Comparison of ENCODE assay signal across 8 mouse cellular contexts in the genomic region with DNA sequence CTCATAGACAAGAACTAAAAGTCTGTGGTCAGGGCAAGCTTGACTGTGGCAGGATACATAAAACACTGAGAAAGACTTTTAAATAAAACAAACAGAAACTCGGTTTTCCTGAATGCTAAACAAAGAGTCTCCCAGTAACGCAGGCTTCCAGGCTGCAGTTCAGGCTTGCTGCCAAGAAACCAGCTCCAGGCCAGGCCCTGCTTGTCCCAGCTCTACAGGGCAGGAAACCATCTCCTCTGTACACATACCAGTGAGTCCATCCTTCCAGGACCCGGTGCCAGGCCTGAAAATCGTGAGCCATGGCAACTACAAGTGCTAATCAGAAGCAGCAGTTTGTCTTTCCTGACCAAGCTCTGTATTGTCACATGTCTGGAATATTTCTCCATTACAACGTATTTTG. TPM values are rescaled to one million over a fixed set of nuclear protein-coding genes. Genes with fewer than 3 reads are reported as not detected.
DNase-seq lines count a peak whose midpoint lies in the region; ATAC-seq and TF ChIP-seq lines count a peak whose summit lies in the region.

No protein-coding gene starts in this region.

- ATAC-seq in liver, embryonic 15.5 days (ENCODE audit: insufficient read depth) = no peak
- peak; percentile 78 for ATAC-seq in neural tube, embryonic 14.5 days (ENCODE audit: low read depth)
- no peak for ATAC-seq in monocyte, adult 5-6 weeks (replicated peaks; ENCODE audit: insufficient number of reproducible peaks, low FRiP score, low TSS enrichment, poor library complexity, severe bottlenecking)

- peak; percentile 62; the same call in 1 of the 2 replicates for TF ChIP-seq EP300 in heart, adult 2 months (IDR thresholded peaks at IDR 0.05; ENCODE audit: insufficient read depth, low read depth, low read length)

- H3K4me3 ChIP-seq in layer of hippocampus, adult 2 months = no peak overlapping the region
- H3K4me3 ChIP-seq in heart, adult 2 months = no peak overlapping the region
- H3K4me3 ChIP-seq in liver, embryonic 15.5 days (replicated peaks) = no peak overlapping the region
- H3K4me3 ChIP-seq in neural tube, embryonic 14.5 days (ENCODE audit: low read depth, low read length) = no peak overlapping the region

- WGBS in heart, adult 2 months = 8% methylated on average over 5 of the region's 5 CpGs
- WGBS in liver, embryonic 15.5 days (ENCODE audit: insufficient replicate concordance) = 30% methylated on average over 5 of the region's 5 CpGs
- WGBS in neural tube, embryonic 14.5 days = 32% methylated on average over 5 of the region's 5 CpGs

- no peak overlapping the region for H3K4me2 ChIP-seq in liver, embryonic 15.5 days
- H3K4me2 ChIP-seq in neural tube, embryonic 14.5 days (ENCODE audit: low read depth, low read length) = no peak overlapping the region

- H3K27ac ChIP-seq in layer of hippocampus, adult 2 months = peak overlapping the region; percentile 72
- peak overlapping the region; percentile 83 for H3K27ac ChIP-seq in heart, adult 2 months
- H3K27ac ChIP-seq in liver, embryonic 15.5 days (replicated peaks) = peak overlapping the region; percentile 56
- no peak overlapping the region; the same call in 1 of the 2 replicates for H3K27ac ChIP-seq in neural tube, embryonic 14.5 days (ENCODE audit: low read depth, low read length)

- H3K79me2 ChIP-seq in heart, adult 2 months (replicated peaks; ENCODE audit: control insufficient read depth, insufficient read depth, low read length) = no peaks in the 10 kb centered on the region

- H3K36me3 ChIP-seq in heart, adult 2 months (ENCODE audit: control insufficient read depth, insufficient read depth, low read length) = no peaks in the 10 kb centered on the region; the same call in 1 of the 2 replicates
- no peaks in the 10 kb centered on the region for H3K36me3 ChIP-seq in liver, embryonic 15.5 days (replicated peaks)
- H3K36me3 ChIP-seq in neural tube, embryonic 14.5 days (ENCODE audit: control insufficient read depth, insufficient read depth, low read length) = no peaks in the 10 kb centered on the region

- TF ChIP-seq CTCF in layer of hippocampus, adult 2 months (conservative IDR thresholded peaks at IDR 0.05) = no peak
- TF ChIP-seq CTCF in heart, adult 2 months (IDR thresholded peaks at IDR 0.05) = no peak

- intact Hi-C loops in heart, adult 2 months (cut with DNase I) = loop anchor here (1.0 kb wide), 1 partner anchor 31 kb away; a partner anchor contains a TSS

- no peak for DNase-seq in layer of hippocampus, adult 2 months (ENCODE audit: low spot score in 2 of 2)
- DNase-seq in layer of hippocampus, adult 9-11 months = no peak
- peak; percentile 70 to 78 for DNase-seq in cerebellum, postnatal 14 days
- DNase-seq in heart, adult 2 months = peak; percentile 78 to 85
- peak; percentile 66 for DNase-seq in kidney, adult 11 months

- 0 out of 2 replicates have a peak, but pooled peaks have one; percentile 4 for TF ChIP-seq POLR2A in heart, adult 2 months (IDR thresholded peaks at IDR 0.05; ENCODE audit: insufficient read depth, low read depth, low read length)

- no peaks in the 10 kb centered on the region for H3K27me3 ChIP-seq in heart, adult 2 months (ENCODE audit: control insufficient read depth, insufficient read depth, low read length)
- H3K27me3 ChIP-seq in liver, embryonic 15.5 days = no peaks in the 10 kb centered on the region
- H3K27me3 ChIP-seq in neural tube, embryonic 14.5 days (ENCODE audit: control insufficient read depth, insufficient read depth, low read length) = no peaks in the 10 kb centered on the region

- peaks cover 8% of the 10 kb centered on the region for H3K4me1 ChIP-seq in heart, adult 2 months (ENCODE audit: control insufficient read depth, insufficient read depth, low read length)
- peaks cover 56% of the 10 kb centered on the region for H3K4me1 ChIP-seq in liver, embryonic 15.5 days (replicated peaks)
- no peaks in the 10 kb centered on the region for H3K4me1 ChIP-seq in neural tube, embryonic 14.5 days (ENCODE audit: control insufficient read depth, insufficient read depth, low read length)

- no peaks in the 10 kb centered on the region for H3K9me3 ChIP-seq in liver, embryonic 15.5 days (replicated peaks)
- no peaks in the 10 kb centered on the region for H3K9me3 ChIP-seq in neural tube, embryonic 14.5 days (ENCODE audit: control insufficient read depth, low read length)

- 0 out of 2 replicates have a peak overlapping the region, but pooled peaks have one; percentile 28 for H3K9ac ChIP-seq in heart, adult 2 months (ENCODE audit: low read depth, low read length)
- H3K9ac ChIP-seq in liver, embryonic 15.5 days = no peak overlapping the region
- H3K9ac ChIP-seq in neural tube, embryonic 14.5 days (replicated peaks; ENCODE audit: low read depth, low read length) = no peak overlapping the region

RNA-seq across cellular contexts. Expression of a gene that starts 12.7 kb away (rescaled TPM):
- total RNA-seq in layer of hippocampus, adult 2 months (2021) = not detected
- not detected for total RNA-seq in heart, adult 2 months (2021)
- not detected in 2 replicates for polyA plus RNA-seq in heart, adult 2 months (2012; rRNA removed)
- not detected in 2 replicates for polyA plus RNA-seq in liver, embryonic 15.5 days (2015; fragmentation: Nextera tagmentation; extraction: Ambion mirVana)
- not detected in 2 replicates for polyA plus RNA-seq in neural tube, embryonic 14.5 days (2014; fragmentation: Nextera tagmentation; extraction: Ambion mirVana)
- not detected in 3 replicates for total RNA-seq in monocyte, adult 5-6 weeks (2017)

RNA-seq across cellular contexts. Expression of a gene that starts 19.2 kb away (rescaled TPM):
- total RNA-seq in layer of hippocampus, adult 2 months (2021) = 100 to 1,000 TPM in 1 of 2 experiments, 10 to 100 TPM in 1; 93.4 to 101 TPM
- under 1 TPM in 1 of 2 experiments, not detected in 1; 0.07 TPM for total RNA-seq in heart, adult 2 months (2021)
- 0.04 and 0.06 TPM in 2 replicates for polyA plus RNA-seq in heart, adult 2 months (2012; rRNA removed)
- polyA plus RNA-seq in liver, embryonic 15.5 days (2015; fragmentation: Nextera tagmentation; extraction: Ambion mirVana) = 0.45 and 0.46 TPM in 2 replicates
- 34.8 and 36.6 TPM in 2 replicates for polyA plus RNA-seq in neural tube, embryonic 14.5 days (2014; fragmentation: Nextera tagmentation; extraction: Ambion mirVana)
- total RNA-seq in monocyte, adult 5-6 weeks (2017) = 0.10 TPM in 1 of 3 replicates, not detected in the others

RNA-seq across cellular contexts. Expression of a gene that starts 23.9 kb away (rescaled TPM):
- not detected for total RNA-seq in layer of hippocampus, adult 2 months (2021)
- 1 to 10 TPM in 1 of 2 experiments, under 1 TPM in 1; 0.36 to 1.0 TPM for total RNA-seq in heart, adult 2 months (2021)
- 4.6 and 5.1 TPM in 2 replicates for polyA plus RNA-seq in heart, adult 2 months (2012; rRNA removed)
- 23.2 and 25.7 TPM in 2 replicates for polyA plus RNA-seq in liver, embryonic 15.5 days (2015; fragmentation: Nextera tagmentation; extraction: Ambion mirVana)
- polyA plus RNA-seq in neural tube, embryonic 14.5 days (2014; fragmentation: Nextera tagmentation; extraction: Ambion mirVana) = 0.58 and 0.88 TPM in 2 replicates
- 268 to 573 TPM (median 450 TPM) in 3 replicates for total RNA-seq in monocyte, adult 5-6 weeks (2017)

RNA-seq across cellular contexts. Expression of a gene that starts 31.1 kb away (rescaled TPM):
- 10 to 100 TPM in 1 of 2 experiments, 1 to 10 TPM in 1; 9.6 to 13.9 TPM for total RNA-seq in layer of hippocampus, adult 2 months (2021)
- 100 to 1,000 TPM; 115 to 123 TPM for total RNA-seq in heart, adult 2 months (2021)
- 274 and 332 TPM in 2 replicates for polyA plus RNA-seq in heart, adult 2 months (2012; rRNA removed)
- 84.9 and 98.1 TPM in 2 replicates for polyA plus RNA-seq in liver, embryonic 15.5 days (2015; fragmentation: Nextera tagmentation; extraction: Ambion mirVana)
- 19.3 and 34.1 TPM in 2 replicates for polyA plus RNA-seq in neural tube, embryonic 14.5 days (2014; fragmentation: Nextera tagmentation; extraction: Ambion mirVana)
- total RNA-seq in monocyte, adult 5-6 weeks (2017) = 384 to 854 TPM (median 711 TPM) in 3 replicates

RNA-seq across cellular contexts. Expression of a gene that starts 36.4 kb away (rescaled TPM):
- not detected for total RNA-seq in layer of hippocampus, adult 2 months (2021)
- under 1 TPM; 0.20 to 0.21 TPM for total RNA-seq in heart, adult 2 months (2021)
- 0.35 and 1.6 TPM in 2 replicates for polyA plus RNA-seq in heart, adult 2 months (2012; rRNA removed)
- 0.54 and 0.84 TPM in 2 replicates for polyA plus RNA-seq in liver, embryonic 15.5 days (2015; fragmentation: Nextera tagmentation; extraction: Ambion mirVana)
- not detected in 2 replicates for polyA plus RNA-seq in neural tube, embryonic 14.5 days (2014; fragmentation: Nextera tagmentation; extraction: Ambion mirVana)
- 14.0 to 17.9 TPM (median 14.2 TPM) in 3 replicates for total RNA-seq in monocyte, adult 5-6 weeks (2017)

Comparison
In these comparisons a context has a peak if more than half of its experiments do, and no peak if none do; other contexts are left out.
1. DNase-seq: peak in cerebellum, postnatal 14 days (2 of 2), heart, adult 2 months (2 of 2) and kidney, adult 11 months (single experiment); none in layer of hippocampus, adult 2 months (0 of 2) and layer of hippocampus, adult 9-11 months (single experiment).
2. RNA of a gene that starts 19.2 kb away (total RNA-seq): 93.4 to 101 TPM in layer of hippocampus, adult 2 months; 0.10 TPM in monocyte, adult 5-6 weeks and 0.07 TPM in heart, adult 2 months; every median in the first group is over 10 times any median in the second.
3. RNA of a gene that starts 23.9 kb away (total RNA-seq): 268 to 573 TPM in monocyte, adult 5-6 weeks; 0.36 to 1.0 TPM in heart, adult 2 months and not detected in layer of hippocampus, adult 2 months; every median in the first group is over 100 times any median in the second.